ENCODE assay signal across 12 mouse cellular contexts in genomic region chr5:125525516-125525915, GRCm38 (mm10). TPM values are rescaled to one million over a fixed set of nuclear protein-coding genes. Genes with fewer than 3 reads are reported as not detected.
A peak's percentile ranks its signal among the peaks of the same experiment; 100 is the strongest.
DNase-seq lines count a peak whose midpoint lies in the region; ATAC-seq and TF ChIP-seq lines count a peak whose summit lies in the region.
"Had no signal": no experiment of that assay in that cellular context is flagged by ENCODE, and none has a peak within 500 bp of the region (broad histone marks: within the 10 kb centered on the region; RNA-seq: fewer than 3 reads in every experiment).

No protein-coding gene starts in this region.

- 0 out of 2 replicates have a peak, but pooled peaks cover 5% of the 10 kb centered on the region for H3K36me3 ChIP-seq in kidney, postnatal 0 days (ENCODE audit: insufficient read depth, low read length)
- H3K36me3 ChIP-seq in neural tube, embryonic 15.5 days = no peaks in the 10 kb centered on the region

- WGBS in kidney, postnatal 0 days = 58% methylated on average over 5 of the region's 5 CpGs
- WGBS in neural tube, embryonic 15.5 days = 62% methylated on average over 5 of the region's 5 CpGs

- no peak for ATAC-seq in kidney, postnatal 0 days (replicated peaks; ENCODE audit: low FRiP score, low read depth)
- no peak for ATAC-seq in neural tube, embryonic 15.5 days (ENCODE audit: low FRiP score)
- ATAC-seq: inflammation-experienced regulatory T-cells, adult 6 months had no signal

- TF ChIP-seq CTCF in kidney, postnatal 0 days (IDR thresholded peaks at IDR 0.05; ENCODE audit: low read depth) = peak; percentile 44; the same call in 1 of the 2 replicates

- peaks cover 6% of the 10 kb centered on the region; the same call in 1 of the 2 replicates for H3K27me3 ChIP-seq in kidney, postnatal 0 days (ENCODE audit: insufficient read depth, low read length)
- H3K27me3 ChIP-seq in neural tube, embryonic 15.5 days (replicated peaks) = peaks cover 16% of the 10 kb centered on the region

- no peak overlapping the region for H3K9ac ChIP-seq in kidney, postnatal 0 days (ENCODE audit: low read depth, low read length)
- no peak overlapping the region for H3K9ac ChIP-seq in neural tube, embryonic 15.5 days (replicated peaks)

- no peaks in the 10 kb centered on the region for H3K4me1 ChIP-seq in kidney, postnatal 0 days (replicated peaks; ENCODE audit: insufficient read depth, low read length)
- H3K4me1 ChIP-seq in neural tube, embryonic 15.5 days = peaks cover 5% of the 10 kb centered on the region; the same call in 1 of the 2 replicates

- no peak overlapping the region for H3K4me3 ChIP-seq in kidney, postnatal 0 days (replicated peaks; ENCODE audit: low read depth, low read length)
- H3K4me3 ChIP-seq in neural tube, embryonic 15.5 days (replicated peaks) = no peak overlapping the region

- H3K27ac ChIP-seq in kidney, postnatal 0 days = no peak overlapping the region
- H3K27ac ChIP-seq in neural tube, embryonic 15.5 days (replicated peaks) = no peak overlapping the region

- H3K4me2 ChIP-seq in kidney, postnatal 0 days (ENCODE audit: low read length) = no peak overlapping the region
- H3K4me2 ChIP-seq in neural tube, embryonic 15.5 days = no peak overlapping the region

- no peak for DNase-seq in kidney, postnatal 0 days (ENCODE audit: low spot score)
- no peak for DNase-seq in kidney, postnatal 10 days
- peak; percentile 42 for DNase-seq in thymus, postnatal 4 days
- no peak for DNase-seq in thymus, postnatal 36 days
- peak; percentile 79 for DNase-seq in ZHBTc4 (ENCODE audit: low read depth, low spot score)
- no peak for DNase-seq in right cerebral cortex, postnatal 14 days
- DNase-seq: cerebellum, postnatal 25 days; heart, postnatal 14 days; lung, postnatal 36 days; right cerebral cortex, postnatal 4 days had no signal

- no peaks in the 10 kb centered on the region for H3K9me3 ChIP-seq in kidney, postnatal 0 days (replicated peaks; ENCODE audit: low read length)
- H3K9me3 ChIP-seq in neural tube, embryonic 15.5 days (replicated peaks) = 0 out of 2 replicates have a peak, but pooled peaks cover 2% of the 10 kb centered on the region

RNA-seq across cellular contexts. Expression of gene Tmem132b, which starts 6.1 kb away (rescaled TPM):
- 0.27 and 0.28 TPM in 2 replicates for polyA plus RNA-seq in kidney, postnatal 0 days (2015; fragmentation: Nextera tagmentation; extraction: Ambion mirVana)
- polyA plus RNA-seq in neural tube, embryonic 15.5 days (2015; fragmentation: Nextera tagmentation; extraction: Ambion mirVana) = 4.9 and 5.6 TPM in 2 replicates
- polyA plus RNA-seq: inflammation-experienced regulatory T-cells, adult 6 months had no signal

RNA-seq across cellular contexts. Expression of gene Aacs, which starts 49.9 kb away (rescaled TPM):
- 22.0 and 25.5 TPM in 2 replicates for polyA plus RNA-seq in kidney, postnatal 0 days (2015; fragmentation: Nextera tagmentation; extraction: Ambion mirVana)
- 92.1 and 103 TPM in 2 replicates for polyA plus RNA-seq in neural tube, embryonic 15.5 days (2015; fragmentation: Nextera tagmentation; extraction: Ambion mirVana)

Comparison
In these comparisons a context has a peak if more than half of its experiments do, and no peak if none do; other contexts are left out.
1. DNase-seq: peak in thymus, postnatal 4 days (single experiment) and ZHBTc4 (single experiment); none in kidney, postnatal 0 days (single experiment), kidney, postnatal 10 days (single experiment), thymus, postnatal 36 days (0 of 2) and right cerebral cortex, postnatal 14 days (single experiment).